Mouse (Mus musculus): ENCODE data around the gene Camk2n2.

- no peak for TF ChIP-seq CTCF (IDR thresholded peaks at IDR 0.05; ENCODE audit: extremely low read depth, insufficient read depth, insufficient read length, insufficient replicate concordance)
- TF ChIP-seq POLR2A (IDR thresholded peaks at IDR 0.05; ENCODE audit: low read depth, low read length), result no peak
Observed at GRCm38 (mm10) chr16:20600511-20600910, 20.6 kb downstream of the Camk2n2 start.
